12 mouse cellular contexts compared by ENCODE assay signal in the genomic region with DNA sequence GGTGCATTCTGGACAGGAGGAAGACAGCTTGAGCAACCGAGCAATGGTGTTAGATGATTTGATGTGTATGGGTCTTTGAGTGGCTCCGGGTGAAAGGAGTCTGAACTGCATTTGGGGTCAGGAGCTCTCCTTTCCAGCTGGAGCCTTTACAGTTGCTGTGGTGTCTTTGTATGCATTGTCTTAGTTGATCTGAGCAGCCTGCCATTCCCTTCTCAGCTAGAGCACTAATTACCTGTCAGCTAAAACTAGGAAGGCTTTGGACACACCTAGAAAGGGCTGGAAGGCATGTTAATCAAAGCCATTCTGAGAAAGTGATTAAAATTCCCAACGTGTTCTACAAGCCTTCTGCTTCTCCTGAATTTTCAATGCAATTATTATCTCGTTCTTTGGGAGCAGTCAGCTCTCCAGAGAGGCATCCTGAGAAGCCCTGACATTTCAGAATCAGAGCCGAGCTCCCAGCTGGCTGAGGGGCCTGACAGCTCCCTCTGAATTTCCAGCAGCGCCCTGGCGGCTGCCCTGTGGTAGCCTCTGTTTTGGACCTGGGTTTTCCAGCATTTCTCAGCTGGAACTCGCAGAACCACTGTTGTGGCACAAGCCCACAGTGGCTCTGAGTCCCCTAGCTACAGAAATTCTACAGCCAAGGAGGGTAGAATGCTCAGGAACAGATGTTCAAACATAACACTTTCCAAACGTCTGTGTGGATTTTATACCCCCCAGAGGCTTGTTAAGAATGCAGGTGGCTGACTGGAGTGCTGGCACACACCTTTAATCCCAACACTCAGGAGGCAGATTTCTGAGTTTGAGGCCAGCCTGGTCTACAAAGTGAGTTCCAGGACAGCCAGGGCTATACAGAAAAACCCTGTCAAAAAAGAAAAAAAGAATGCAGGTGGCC.
DNase-seq lines count a peak whose midpoint lies in the region; ATAC-seq and TF ChIP-seq lines count a peak whose summit lies in the region.
"Had no signal": no experiment of that assay in that cellular context is flagged by ENCODE, and none has a peak within 500 bp of the region (broad histone marks: within the 10 kb centered on the region; RNA-seq: fewer than 3 reads in every experiment).

No protein-coding gene starts in this region.

- no peaks in the 10 kb centered on the region for H3K4me1 ChIP-seq in cerebellum, adult 2 months (ENCODE audit: control insufficient read depth, insufficient read depth, low read length)
- H3K4me1 ChIP-seq in forebrain, embryonic 16.5 days (replicated peaks; ENCODE audit: control insufficient read depth, insufficient read depth, low read length), result peaks cover 28% of the 10 kb centered on the region
- 0 out of 2 replicates have a peak, but pooled peaks cover 5% of the 10 kb centered on the region for H3K4me1 ChIP-seq in limb, embryonic 13.5 days
- peaks cover 17% of the 10 kb centered on the region; the same call in 1 of the 2 replicates for H3K4me1 ChIP-seq in midbrain, embryonic 14.5 days (ENCODE audit: control insufficient read depth, insufficient read depth, low read length)
- H3K4me1 ChIP-seq: embryonic facial prominence, embryonic 13.5 days had no signal

- TF ChIP-seq POLR2A in cerebellum, adult 2 months (IDR thresholded peaks at IDR 0.05; ENCODE audit: borderline replicate concordance, insufficient read depth, low read length), result no peak

- peak; percentile 79 for ATAC-seq in forebrain, embryonic 16.5 days
- ATAC-seq in limb, embryonic 13.5 days (ENCODE audit: low FRiP score, low read depth), result peak; percentile 57
- ATAC-seq in midbrain, embryonic 14.5 days (ENCODE audit: low FRiP score, low TSS enrichment), result peak; percentile 60; the same call in 1 of the 2 replicates
- ATAC-seq: activated CD4-positive, CD25-positive, alpha-beta regulatory T cell, adult 4 months had no signal

- TF ChIP-seq CTCF in cerebellum, adult 2 months (IDR thresholded peaks at IDR 0.05; ENCODE audit: borderline replicate concordance, insufficient read depth, low read depth, low read length), result no peak

- no peaks in the 10 kb centered on the region for H3K36me3 ChIP-seq in forebrain, embryonic 16.5 days (ENCODE audit: control insufficient read depth, insufficient read depth)
- H3K36me3 ChIP-seq in limb, embryonic 13.5 days, result no peaks in the 10 kb centered on the region
- H3K36me3 ChIP-seq in midbrain, embryonic 14.5 days (ENCODE audit: control insufficient read depth, insufficient read depth, low read length), result no peaks in the 10 kb centered on the region
- H3K36me3 ChIP-seq: embryonic facial prominence, embryonic 13.5 days had no signal

- H3K9ac ChIP-seq in forebrain, embryonic 16.5 days (replicated peaks; ENCODE audit: low read depth, low read length), result no peak overlapping the region
- no peak overlapping the region for H3K9ac ChIP-seq in limb, embryonic 13.5 days
- no peak overlapping the region for H3K9ac ChIP-seq in midbrain, embryonic 14.5 days (replicated peaks; ENCODE audit: low read length)
- H3K9ac ChIP-seq: embryonic facial prominence, embryonic 13.5 days had no signal

- no peaks in the 10 kb centered on the region for H3K27me3 ChIP-seq in cerebellum, adult 2 months (ENCODE audit: control insufficient read depth, insufficient read depth, low read length)
- no peaks in the 10 kb centered on the region for H3K27me3 ChIP-seq in forebrain, embryonic 16.5 days (replicated peaks; ENCODE audit: control insufficient read depth, insufficient read depth, low read length)
- no peaks in the 10 kb centered on the region for H3K27me3 ChIP-seq in limb, embryonic 13.5 days
- H3K27me3 ChIP-seq in midbrain, embryonic 14.5 days (ENCODE audit: control insufficient read depth, insufficient read depth, low read length), result no peaks in the 10 kb centered on the region
- H3K27me3 ChIP-seq: embryonic facial prominence, embryonic 13.5 days had no signal

- no peaks in the 10 kb centered on the region for H3K9me3 ChIP-seq in forebrain, embryonic 16.5 days (ENCODE audit: control insufficient read depth, low read length)
- no peaks in the 10 kb centered on the region for H3K9me3 ChIP-seq in limb, embryonic 13.5 days
- no peaks in the 10 kb centered on the region for H3K9me3 ChIP-seq in midbrain, embryonic 14.5 days (ENCODE audit: control insufficient read depth, low read length)
- H3K9me3 ChIP-seq: embryonic facial prominence, embryonic 13.5 days had no signal

- 24% methylated on average over 9 of the region's 9 CpGs for WGBS in cerebellum, adult 2 months
- 2% methylated on average over 9 of the region's 9 CpGs for WGBS in forebrain, embryonic 16.5 days
- WGBS in limb, embryonic 13.5 days, result 10% methylated on average over 9 of the region's 9 CpGs
- 8% methylated on average over 9 of the region's 9 CpGs for WGBS in midbrain, embryonic 14.5 days

- no peak for DNase-seq in cerebellum, adult 2 months
- DNase-seq in cerebellum, adult 18-20 months, result no peak
- DNase-seq in midbrain, embryonic 14.5 days, result peak; percentile 64
- no peak for DNase-seq in spleen, postnatal 36 days (ENCODE audit: low spot score in 2 of 2)
- no peak for DNase-seq in urinary bladder, postnatal 14 days (ENCODE audit: low spot score)
- DNase-seq in kidney, postnatal 36 days, result no peak
- DNase-seq: gastrocnemius, postnatal 10 days; liver had no signal

- H3K4me2 ChIP-seq in forebrain, embryonic 16.5 days (ENCODE audit: low read length), result 0 out of 2 replicates have a peak overlapping the region, but pooled peaks have one; percentile 4
- H3K4me2 ChIP-seq in limb, embryonic 13.5 days (replicated peaks), result no peak overlapping the region
- H3K4me2 ChIP-seq in midbrain, embryonic 14.5 days (ENCODE audit: low read length), result no peak overlapping the region
- H3K4me2 ChIP-seq: embryonic facial prominence, embryonic 13.5 days had no signal

- no peak overlapping the region for H3K4me3 ChIP-seq in cerebellum, adult 2 months (replicated peaks; ENCODE audit: insufficient read depth, low read depth, low read length)
- no peak overlapping the region for H3K4me3 ChIP-seq in forebrain, embryonic 16.5 days (replicated peaks; ENCODE audit: low read length)
- H3K4me3 ChIP-seq in limb, embryonic 13.5 days, result no peak overlapping the region
- H3K4me3 ChIP-seq in midbrain, embryonic 14.5 days (replicated peaks; ENCODE audit: low read depth, low read length), result no peak overlapping the region
- H3K4me3 ChIP-seq: embryonic facial prominence, embryonic 13.5 days had no signal

- peak overlapping the region; percentile 21; the same call in 1 of the 2 replicates for H3K27ac ChIP-seq in cerebellum, adult 2 months (ENCODE audit: insufficient read depth, low read length)
- H3K27ac ChIP-seq in forebrain, embryonic 16.5 days (ENCODE audit: low read length), result peak overlapping the region; percentile 85
- H3K27ac ChIP-seq in limb, embryonic 13.5 days, result peak overlapping the region; percentile 11; the same call in 1 of the 2 replicates
- peak overlapping the region; percentile 84 for H3K27ac ChIP-seq in midbrain, embryonic 14.5 days (replicated peaks; ENCODE audit: low read depth, low read length)
- H3K27ac ChIP-seq: embryonic facial prominence, embryonic 13.5 days had no signal

Comparison
In these comparisons a context has a peak if more than half of its experiments do, and no peak if none do; other contexts are left out.
1. H3K27ac ChIP-seq: peak in every context shown above with its lines; median percentile 85 in forebrain, embryonic 16.5 days; 84 in midbrain, embryonic 14.5 days; 21 in cerebellum, adult 2 months; 11 in limb, embryonic 13.5 days.